Mouse (Mus musculus) embryonic facial prominence, embryonic 13.5 days (tissue): Measurements from ENCODE around the gene Ghdc. TPM values are rescaled to one million over a fixed set of nuclear protein-coding genes. Genes with fewer than 3 reads are reported as not detected.
"Not testable (repeated sequence)": the region's sequence is repeated elsewhere in the genome, so short reads cannot be mapped to it uniquely, and the experiment has no call there.

Source experiments
- ATAC-seq: fragments of 200-750 bp; cut with Nextera tagmentation; 2 replicates; pipeline ENCODE4 v1.8.0; 2017; ENCODE audit warnings: low read depth; ENCODE audit not compliant: insufficient number of reproducible peaks, insufficient read depth, low FRiP score, low TSS enrichment
- H3K27ac ChIP-seq: fragments of 300-500 bp; sonication (generic); 2 replicates; pipeline ENCODE4 v1.5.1; 2015; ENCODE audit warnings: moderate library complexity, mild to moderate bottlenecking, inconsistent platforms
- H3K27me3 ChIP-seq: fragments of 300-500 bp; sonication (generic); 2 replicates; pipeline ENCODE4 v1.6.1; 2015; ENCODE audit warnings: mild to moderate bottlenecking, inconsistent platforms
- H3K36me3 ChIP-seq: fragments of 300-500 bp; sonication (generic); 2 replicates; pipeline ENCODE4 v1.6.1; 2015; ENCODE audit warnings: mild to moderate bottlenecking, inconsistent platforms
- H3K4me1 ChIP-seq: fragments of 300-500 bp; sonication (generic); 2 replicates; pipeline ENCODE4 v1.6.1; 2015; ENCODE audit warnings: inconsistent platforms
- H3K4me2 ChIP-seq: fragments of 300-500 bp; sonication (generic); 2 replicates; pipeline ENCODE4 v1.6.1; 2015; ENCODE audit warnings: moderate library complexity, mild to moderate bottlenecking, inconsistent platforms
- H3K4me3 ChIP-seq: fragments of 300-500 bp; sonication (generic); 2 replicates; pipeline ENCODE4 v1.5.1; 2015; ENCODE audit warnings: mild to moderate bottlenecking, inconsistent platforms
- H3K9ac ChIP-seq: fragments of 300-500 bp; sonication (generic); 2 replicates; pipeline ENCODE4 v1.6.1; 2015; ENCODE audit warnings: mild to moderate bottlenecking, inconsistent platforms
- H3K9me3 ChIP-seq: fragments of 300-500 bp; sonication (generic); 2 replicates; pipeline ENCODE4 v1.6.1; 2016; ENCODE audit warnings: inconsistent platforms
- WGBS: fragments of 180-500 bp; shearing (Covaris S2); methylation state at CpG from one replicate; pipeline ENCODE4 v1.1.7; 2015; ENCODE audit warnings: mixed read lengths; 5-methylcytosine and 5-hydroxymethylcytosine counted together
- polyA plus RNA-seq: library from polyadenylated mRNA; unstranded; fragments of >200 nt; fragmentation: Nextera tagmentation; extraction: Ambion mirVana; gene quantifications from 2 replicates; pipeline ENCODE4 v1.2.1, GENCODE M21; 2015

The Ghdc gene
- polyA plus RNA-seq, 1 experiment from 2014 or later = 7.0 TPM

DNA sequence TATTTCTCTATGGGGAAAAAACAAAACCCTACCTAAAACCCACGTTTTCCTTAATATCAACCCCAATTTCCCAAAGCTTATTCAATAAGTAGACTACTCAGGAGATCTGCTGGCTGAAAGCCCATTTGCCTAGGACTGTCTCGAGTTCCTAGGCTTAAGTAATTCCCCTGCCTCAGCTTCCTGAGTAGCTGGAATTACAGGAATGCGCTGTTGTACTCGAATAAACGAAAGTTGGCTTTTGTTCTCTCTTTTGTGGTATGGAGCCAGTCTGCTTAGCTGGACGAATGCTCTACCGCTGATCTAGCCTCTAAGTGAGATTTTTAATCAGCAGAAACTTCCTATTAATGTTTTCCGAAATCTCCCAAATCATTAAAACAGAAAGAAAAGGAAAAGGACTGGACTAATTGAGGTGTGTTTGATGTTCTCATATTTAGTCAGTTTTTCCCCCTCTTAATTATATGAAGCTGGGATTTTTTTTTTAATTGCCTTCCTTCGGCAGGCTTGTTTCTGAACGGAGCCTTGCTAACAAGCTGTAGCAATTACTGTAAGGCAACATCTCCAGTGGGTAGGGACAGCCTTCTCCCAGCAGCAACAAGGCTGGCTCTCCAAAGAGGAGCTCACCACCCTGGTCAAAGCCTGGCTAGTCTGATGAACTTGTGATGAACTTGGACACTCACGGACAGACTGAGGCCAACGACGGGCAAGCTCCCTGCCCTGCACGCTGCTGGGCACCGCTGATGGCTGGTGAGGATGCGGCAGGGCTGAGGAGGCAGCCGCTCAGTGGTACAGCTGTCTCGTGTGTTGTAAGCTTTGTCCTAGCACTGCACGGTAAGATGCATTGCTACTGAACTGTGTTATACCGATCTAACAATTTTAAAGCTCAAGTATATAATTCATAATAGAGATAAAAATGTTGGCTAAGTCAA lies 35.9 kb upstream of the Ghdc start:
- peaks cover 44% of the 10 kb centered on the region for H3K36me3 ChIP-seq
- ATAC-seq = no peak
- no peak overlapping the region for H3K4me2 ChIP-seq
- H3K4me3 ChIP-seq = no peak overlapping the region
- H3K9ac ChIP-seq = no peak overlapping the region
- no peaks in the 10 kb centered on the region for H3K9me3 ChIP-seq
- H3K27me3 ChIP-seq = no peaks in the 10 kb centered on the region
- H3K4me1 ChIP-seq = peaks cover 13% of the 10 kb centered on the region
- H3K27ac ChIP-seq = no peak overlapping the region; the same call in 1 of the 2 replicates
- WGBS = 64% methylated on average over 20 of the region's 20 CpGs

DNA sequence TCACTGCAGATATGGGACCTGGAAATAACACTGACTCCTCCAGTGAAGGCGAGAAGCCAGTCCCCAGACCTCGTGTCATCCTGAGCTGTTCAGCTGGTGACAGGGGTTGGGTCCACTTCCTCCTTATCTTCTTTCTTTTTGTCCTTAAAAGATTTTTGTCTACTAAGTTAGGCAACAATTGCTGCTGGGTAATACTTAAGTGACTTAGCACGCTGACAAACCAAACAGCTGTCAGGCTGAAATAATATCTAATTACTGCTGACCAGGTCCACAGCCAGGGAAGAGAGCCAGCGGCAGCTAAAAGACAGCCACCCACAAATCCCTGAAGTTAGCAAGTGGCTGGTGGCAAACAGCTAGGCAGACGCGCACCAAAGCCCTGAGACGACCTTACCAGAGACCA lies 34.8 kb upstream of the Ghdc start:
- no peaks in the 10 kb centered on the region for H3K27me3 ChIP-seq
- H3K9ac ChIP-seq = no peak overlapping the region
- 78% methylated on average over 7 of the region's 7 CpGs for WGBS
- no peak overlapping the region for H3K27ac ChIP-seq
- H3K36me3 ChIP-seq = peaks cover 55% of the 10 kb centered on the region
- no peak for ATAC-seq
- H3K9me3 ChIP-seq = no peaks in the 10 kb centered on the region
- peaks cover 5% of the 10 kb centered on the region for H3K4me1 ChIP-seq
- no peak overlapping the region for H3K4me3 ChIP-seq
- no peak overlapping the region for H3K4me2 ChIP-seq

DNA sequence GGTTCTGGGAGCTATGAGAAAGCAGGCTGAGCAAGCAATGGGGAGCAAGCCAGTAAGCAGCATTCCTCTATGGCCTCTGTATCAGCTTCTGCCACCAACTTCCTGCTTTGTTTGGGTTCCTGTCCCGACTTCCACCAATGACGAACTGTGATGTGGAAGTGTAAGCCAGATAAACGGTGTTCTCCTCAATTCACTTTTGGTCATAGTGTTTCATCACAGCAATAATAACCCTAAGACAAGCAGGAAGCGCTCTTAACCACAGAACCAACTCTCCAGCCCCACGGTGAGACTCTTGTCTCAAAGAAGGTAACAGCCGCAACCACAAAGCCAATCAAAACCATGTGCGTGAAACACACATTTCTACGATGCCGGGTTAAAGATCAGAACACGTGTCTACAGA lies 33.7 kb upstream of the Ghdc start:
- H3K27me3 ChIP-seq = no peaks in the 10 kb centered on the region
- no peak overlapping the region for H3K27ac ChIP-seq
- no peaks in the 10 kb centered on the region for H3K9me3 ChIP-seq
- H3K4me1 ChIP-seq = peaks cover 3% of the 10 kb centered on the region; the same call in 1 of the 2 replicates
- no peak overlapping the region for H3K4me3 ChIP-seq
- no peak overlapping the region for H3K9ac ChIP-seq
- H3K36me3 ChIP-seq = peaks cover 63% of the 10 kb centered on the region
- no peak for ATAC-seq
- 71% methylated on average over 10 of the region's 10 CpGs for WGBS
- no peak overlapping the region for H3K4me2 ChIP-seq

DNA sequence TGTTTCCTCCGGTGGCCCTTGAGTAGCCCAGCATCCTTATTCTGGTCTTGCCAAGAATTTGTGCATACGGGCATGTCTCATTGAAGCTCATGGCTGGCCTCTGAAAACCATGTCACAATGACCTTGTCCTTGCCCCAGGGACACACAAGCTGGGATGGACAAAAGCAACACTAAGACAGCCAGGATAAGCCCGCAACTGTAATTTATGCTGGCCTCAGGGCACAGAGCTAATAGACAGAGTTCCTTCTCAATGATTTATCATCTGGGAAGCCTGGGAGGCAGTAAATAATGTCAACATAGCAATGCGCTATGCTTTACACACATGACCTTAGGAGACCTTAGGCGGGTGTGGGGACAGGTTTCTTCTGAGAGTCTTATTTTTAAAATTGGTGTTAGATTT lies 28.7 kb upstream of the Ghdc start:
- no peak overlapping the region for H3K4me2 ChIP-seq
- H3K9me3 ChIP-seq = no peaks in the 10 kb centered on the region
- H3K9ac ChIP-seq = no peak overlapping the region
- no peak overlapping the region for H3K4me3 ChIP-seq
- no peak for ATAC-seq
- peaks cover 70% of the 10 kb centered on the region for H3K36me3 ChIP-seq
- 82% methylated on average over 5 of the region's 5 CpGs for WGBS
- H3K4me1 ChIP-seq = no peaks in the 10 kb centered on the region
- H3K27me3 ChIP-seq = no peaks in the 10 kb centered on the region
- no peak overlapping the region for H3K27ac ChIP-seq

DNA sequence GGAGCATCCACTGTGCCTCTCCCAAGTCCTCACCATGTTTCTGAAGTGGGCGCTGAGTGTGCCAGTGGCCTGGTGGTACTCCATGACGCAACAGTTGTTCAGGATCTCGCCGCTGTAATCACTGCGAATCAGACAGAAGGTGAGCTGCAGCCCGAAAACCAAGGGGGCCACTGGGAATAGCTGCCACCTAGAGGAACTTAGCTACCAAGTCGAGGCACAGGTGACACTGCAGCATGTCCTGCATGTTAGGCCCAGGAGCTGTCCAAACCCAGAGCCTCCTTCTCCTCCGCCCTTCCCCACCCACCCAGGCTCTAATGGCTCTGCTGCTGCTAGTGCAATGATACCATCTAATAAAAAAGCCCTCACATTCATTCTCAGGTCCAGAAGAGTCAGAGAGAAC lies 25.8 kb upstream of the Ghdc start:
- H3K27ac ChIP-seq = no peak overlapping the region
- no peaks in the 10 kb centered on the region for H3K9me3 ChIP-seq
- 0 out of 2 replicates have a peak, but pooled peaks cover 3% of the 10 kb centered on the region for H3K4me1 ChIP-seq
- peaks cover 45% of the 10 kb centered on the region for H3K36me3 ChIP-seq
- ATAC-seq = no peak
- no peaks in the 10 kb centered on the region for H3K27me3 ChIP-seq
- H3K9ac ChIP-seq = no peak overlapping the region
- no peak overlapping the region for H3K4me3 ChIP-seq
- 61% methylated on average over 8 of the region's 8 CpGs for WGBS
- H3K4me2 ChIP-seq = no peak overlapping the region

DNA sequence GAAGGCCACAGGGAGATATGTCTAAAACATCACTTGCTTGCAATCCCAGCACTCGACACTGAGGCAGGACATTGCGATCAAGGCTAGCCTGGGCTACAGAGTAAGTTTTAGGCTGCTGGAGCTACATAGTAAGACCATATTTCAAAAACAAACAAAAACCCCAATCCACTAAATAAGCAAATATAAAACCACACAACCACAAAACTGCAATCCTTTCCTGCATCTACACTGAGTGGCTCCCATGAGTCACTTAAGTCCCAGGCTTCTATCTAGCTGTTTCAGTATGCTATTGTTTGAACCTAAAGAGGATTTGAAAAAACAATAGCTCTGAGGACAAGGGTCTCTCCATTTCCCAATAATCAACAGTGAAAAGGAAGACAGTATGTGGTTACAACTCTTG lies 24.6 kb upstream of the Ghdc start:
- Histone ChIP-seq H3K4me1 (peaks cover 8% of the 10 kb centered on the region), H3K4me2 (no peak overlapping the region), H3K9me3 (no peaks in the 10 kb centered on the region), H3K4me3 (no peak overlapping the region), H3K36me3 (peaks cover 35% of the 10 kb centered on the region), H3K9ac (no peak overlapping the region), H3K27me3 (no peaks in the 10 kb centered on the region), H3K27ac (no peak overlapping the region)
- 89% methylated on average over 2 of the region's 2 CpGs for WGBS
- no peak for ATAC-seq

DNA sequence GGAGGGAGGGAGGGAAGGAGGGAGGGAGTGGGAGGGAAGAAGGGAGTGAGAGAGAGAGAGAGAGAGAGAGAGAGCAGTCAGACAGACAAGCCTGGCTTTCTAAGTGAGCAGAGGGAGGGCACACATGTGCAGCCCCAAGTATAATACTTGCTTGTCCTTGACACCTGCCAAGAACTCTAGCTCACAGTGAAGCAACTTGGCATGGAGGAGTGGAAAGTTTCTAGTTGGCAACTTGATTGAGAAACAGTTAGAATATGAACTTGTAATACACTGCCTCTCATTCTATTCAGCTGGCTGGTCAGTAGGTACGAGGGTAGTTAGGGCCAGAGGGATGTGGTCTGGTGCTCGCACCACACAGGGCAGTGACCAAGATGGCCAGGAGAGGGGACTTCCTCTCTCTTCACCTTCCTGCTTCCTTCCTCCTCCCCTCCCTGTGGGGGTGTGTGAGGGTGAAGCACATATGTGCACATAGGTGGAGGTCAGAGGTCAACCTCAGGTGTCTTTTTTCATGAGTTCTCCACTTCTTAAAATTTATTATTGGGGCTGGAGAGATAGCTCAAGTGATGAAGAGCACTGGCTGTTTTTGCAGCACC lies 20.8 kb upstream of the Ghdc start:
- WGBS = 70% methylated on average over 2 of the region's 2 CpGs

DNA sequence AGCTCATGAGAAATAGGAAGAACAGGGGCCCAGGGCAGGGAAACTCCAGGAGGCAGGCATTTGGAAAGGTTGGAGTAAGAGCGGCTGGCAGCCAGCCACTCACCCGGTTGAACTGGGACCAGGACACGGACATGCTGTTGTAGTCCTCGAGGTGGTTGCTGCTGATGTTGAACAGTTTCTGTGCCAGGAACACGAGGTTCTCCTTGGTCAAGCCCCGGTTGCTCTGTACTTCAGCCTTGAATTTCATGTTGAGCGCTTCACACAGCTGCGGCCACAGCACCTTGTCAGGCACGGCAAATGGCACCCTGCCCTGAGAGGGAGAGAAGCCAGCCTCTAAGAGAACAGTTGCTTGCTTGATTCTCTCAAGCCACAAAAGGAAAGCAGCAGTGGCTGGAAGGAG lies 19.9 kb upstream of the Ghdc start:
- H3K27ac ChIP-seq = peak overlapping the region; percentile 81
- not testable (repeated sequence) for ATAC-seq

More for the DNA sequence above, 20.8 kb upstream of the Ghdc start:
- Histone ChIP-seq H3K9ac (no peak overlapping the region), H3K4me1 (peaks cover 22% of the 10 kb centered on the region), H3K27me3 (no peaks in the 10 kb centered on the region), H3K27ac (peak overlapping the region; percentile 24; the same call in 1 of the 2 replicates), H3K36me3 (peaks cover 22% of the 10 kb centered on the region), H3K4me2 (no peak overlapping the region), H3K9me3 (no peaks in the 10 kb centered on the region), H3K4me3 (no peak overlapping the region)
- ATAC-seq = 0 out of 2 replicates have a peak, but pooled peaks have one; percentile 32

DNA sequence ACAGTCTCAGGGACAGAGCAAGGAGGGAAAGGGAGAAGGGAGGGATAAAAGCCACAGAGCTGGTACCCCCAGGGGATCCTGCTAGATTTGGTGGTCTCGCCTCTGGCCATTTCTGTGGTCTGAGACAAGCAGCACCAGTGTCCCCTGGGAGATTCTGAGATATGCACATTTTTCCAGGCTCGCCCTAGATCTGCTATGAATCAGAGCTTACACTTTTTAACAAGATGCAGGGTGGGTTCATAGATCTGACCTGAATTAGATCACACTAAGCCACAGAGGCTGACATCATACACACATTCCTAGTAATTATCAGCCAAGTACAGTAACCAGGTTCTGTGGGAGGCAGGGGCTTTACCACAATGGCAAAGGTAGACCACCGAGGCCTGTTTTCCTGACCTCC lies 18.9 kb upstream of the Ghdc start:
- H3K27ac ChIP-seq = peak overlapping the region; percentile 81

More for the DNA sequence above, 19.9 kb upstream of the Ghdc start:
- H3K27me3 ChIP-seq, H3K9ac ChIP-seq, H3K4me2 ChIP-seq, H3K9me3 ChIP-seq, H3K4me3 ChIP-seq: not testable (repeated sequence)
- Histone ChIP-seq H3K4me1 (peaks cover 22% of the 10 kb centered on the region), H3K36me3 (peaks cover 23% of the 10 kb centered on the region; the same call in 1 of the 2 replicates)
- 87% methylated on average over 9 of the region's 9 CpGs for WGBS

DNA sequence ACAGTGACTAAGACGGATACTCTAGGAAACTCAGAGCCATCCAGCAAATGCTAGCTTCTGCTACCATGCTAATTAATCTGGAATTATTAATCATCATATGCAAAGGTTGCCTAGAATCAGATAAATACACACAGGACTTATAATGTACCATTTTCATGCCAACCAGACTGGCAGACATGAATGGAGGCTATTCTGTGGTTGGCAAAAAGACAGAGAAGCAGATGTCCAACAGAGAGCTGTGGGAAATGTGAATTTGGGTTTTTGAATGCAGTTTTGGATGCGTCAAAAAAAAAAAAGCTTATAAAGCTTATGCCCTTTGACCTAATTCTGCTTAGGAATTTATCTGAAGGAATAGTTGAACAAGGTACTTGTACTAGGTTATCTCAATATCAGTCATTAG lies 15.0 kb upstream of the Ghdc start:
- H3K9ac ChIP-seq = no peak overlapping the region
- peaks cover 18% of the 10 kb centered on the region for H3K4me1 ChIP-seq
- H3K4me2 ChIP-seq = no peak overlapping the region
- no peaks in the 10 kb centered on the region for H3K9me3 ChIP-seq
- no peaks in the 10 kb centered on the region for H3K27me3 ChIP-seq
- no peak for ATAC-seq
- H3K4me3 ChIP-seq = no peak overlapping the region
- peaks cover 53% of the 10 kb centered on the region for H3K36me3 ChIP-seq
- WGBS = 87% methylated on average over 2 of the region's 2 CpGs
- no peak overlapping the region for H3K27ac ChIP-seq

More for the DNA sequence above, 18.9 kb upstream of the Ghdc start:
- Histone ChIP-seq H3K27me3 (no peaks in the 10 kb centered on the region), H3K4me3 (no peak overlapping the region), H3K9ac (no peak overlapping the region), H3K4me1 (peaks cover 22% of the 10 kb centered on the region), H3K36me3 (peaks cover 26% of the 10 kb centered on the region; the same call in 1 of the 2 replicates), H3K9me3 (no peaks in the 10 kb centered on the region), H3K4me2 (no peak overlapping the region)
- ATAC-seq = no peak
- WGBS = 40% methylated on average over 3 of the region's 3 CpGs

DNA sequence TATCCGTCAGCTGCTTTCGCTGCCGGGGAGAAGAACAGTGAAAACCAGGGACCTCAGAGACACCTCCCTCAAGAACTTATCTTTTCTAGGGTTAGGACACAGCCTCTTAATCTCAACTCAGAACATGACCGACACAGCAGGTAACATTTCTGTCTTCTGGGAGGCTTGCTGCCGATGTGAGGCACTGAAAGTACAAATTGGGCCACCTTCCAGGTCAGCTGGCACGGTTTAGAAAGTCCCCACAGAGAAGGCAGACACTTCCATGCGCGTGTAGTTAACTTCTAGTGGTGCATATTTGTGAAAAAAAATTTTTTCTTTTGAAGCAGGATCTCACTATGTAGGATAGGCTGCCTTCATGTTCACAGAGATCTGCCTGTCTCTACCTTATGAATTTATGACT lies 13.5 kb upstream of the Ghdc start:
- Histone ChIP-seq H3K27ac (no peak overlapping the region), H3K9me3 (no peaks in the 10 kb centered on the region), H3K4me3 (no peak overlapping the region), H3K27me3 (no peaks in the 10 kb centered on the region), H3K4me1 (peaks cover 4% of the 10 kb centered on the region), H3K9ac (no peak overlapping the region), H3K36me3 (peaks cover 62% of the 10 kb centered on the region), H3K4me2 (no peak overlapping the region)
- ATAC-seq = no peak
- 85% methylated on average over 8 of the region's 8 CpGs for WGBS

DNA sequence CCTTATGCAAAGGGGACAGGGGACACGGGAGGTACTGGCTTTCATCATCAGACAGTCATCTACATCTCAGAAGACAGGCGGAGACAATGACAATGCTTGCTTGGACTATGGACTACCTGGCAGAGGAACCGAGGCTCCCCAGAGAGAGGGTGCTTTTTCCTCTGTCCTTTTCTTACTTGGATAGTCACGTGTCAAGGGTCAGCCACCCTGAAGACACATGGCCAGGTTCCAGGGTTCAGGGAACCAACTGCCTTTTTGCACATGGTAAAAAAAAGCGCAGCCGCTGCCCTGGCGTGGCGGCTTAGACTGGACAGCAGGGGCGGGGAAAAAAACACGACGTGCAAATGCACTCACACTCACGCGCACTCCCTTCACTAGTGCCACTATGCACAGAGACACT lies 11.8 kb upstream of the Ghdc start:
- Histone ChIP-seq H3K9ac (no peak overlapping the region), H3K27me3 (no peaks in the 10 kb centered on the region), H3K4me2 (no peak overlapping the region), H3K9me3 (no peaks in the 10 kb centered on the region), H3K4me1 (no peaks in the 10 kb centered on the region), H3K27ac (no peak overlapping the region), H3K4me3 (no peak overlapping the region), H3K36me3 (peaks cover 59% of the 10 kb centered on the region)
- no peak for ATAC-seq
- WGBS = 86% methylated on average over 13 of the region's 13 CpGs
